Mouse (Mus musculus) bone marrow macrophage, adult 2 months (primary cell): ENCODE measurements around the gene Flad1.

Experiments used
- CTCF ChIP-seq: IDR thresholded peaks from 2 replicates; pipeline ENCODE4 v1.5.1; 2012; ENCODE audit warnings: low read depth, mild to moderate bottlenecking, low read length, moderate library complexity
- POLR2A ChIP-seq: IDR thresholded peaks from 2 replicates; pipeline ENCODE4 v1.6.1; 2012; ENCODE audit warnings: mild to moderate bottlenecking, low read depth, low read length, borderline replicate concordance

DNA sequence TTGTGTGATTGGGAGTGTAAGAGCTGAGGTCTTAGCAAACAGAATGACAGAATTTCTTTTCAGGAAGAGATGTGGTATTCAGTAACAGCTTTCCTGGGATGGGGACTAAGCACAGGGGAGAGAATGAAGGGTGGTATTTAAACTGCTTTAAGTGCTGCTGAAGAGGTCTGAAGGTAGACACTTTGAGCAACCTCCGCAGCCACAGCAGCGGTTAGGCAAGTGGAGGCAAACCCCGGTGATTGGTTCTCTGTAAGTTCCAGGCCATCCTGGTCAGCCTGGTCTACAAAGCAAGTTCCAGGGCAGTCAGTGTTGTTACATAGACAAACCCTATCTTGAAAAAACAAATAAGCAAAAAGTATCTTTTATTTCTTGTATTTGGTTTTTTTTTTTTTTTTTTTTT, 8.3 kb upstream of the Flad1 start:
- TF ChIP-seq CTCF (no peak), POLR2A (no peak)
